Mouse (Mus musculus): ENCODE results near the gene Shisa5. TPM values are rescaled to one million over a fixed set of nuclear protein-coding genes. Genes with fewer than 3 reads are reported as not detected.

The Shisa5 gene
- total RNA-seq (2023): 1,000 to 10,000 TPM; 2,642 to 2,894 TPM

GRCm38 (mm10) chr9:109038086-109038895 is at the start of gene Shisa5:
TSS of gene Shisa5 (plus strand) at chr9:109038565.

GRCm38 (mm10) chr9:108991428-108992084 is 46.8 kb upstream of the Shisa5 start, which contains the start of gene Pfkfb4:
TSS of gene Pfkfb4 (plus strand) at chr9:108991778.

GRCm38 (mm10) chr9:109059136-109059903 is 21.0 kb downstream of the Shisa5 start, which contains the start of gene Trex1:
TSS of gene Trex1 (minus strand) at chr9:109059734.

GRCm38 (mm10) chr9:109073661-109074573 is 35.6 kb downstream of the Shisa5 start, which contains the start of gene Atrip:
TSS of gene Atrip (minus strand) at chr9:109074124.

GRCm38 (mm10) chr9:109082124-109082800 is 43.9 kb downstream of the Shisa5 start, which contains the start of the genes Ccdc51 and Tma7:
TSS of gene Ccdc51 (plus strand) at chr9:109082493.
TSS of gene Tma7 (minus strand) at chr9:109082587.

GRCm38 (mm10) chr9:109095137-109095982 is 57.0 kb downstream of the Shisa5 start, which contains the start of gene Plxnb1:
TSS of gene Plxnb1 (plus strand) at chr9:109095389.

Other genes starting within 250 kb of the Shisa5 start
- 10 to 100 TPM; 12.6 to 12.7 TPM for gene Nckipsd, start 230.2 kb upstream of the Shisa5 start, total RNA-seq (2023)
- gene Celsr3, start 212.2 kb upstream of the Shisa5 start, total RNA-seq (2023): under 1 TPM in 1 of 2 experiments, not detected in 1; 0.06 TPM
- 10 to 100 TPM; 20.2 to 20.6 TPM for gene Slc26a6, start 185.3 kb upstream of the Shisa5 start, total RNA-seq (2023)
- gene Tmem89, start 123.9 kb upstream of the Shisa5 start, total RNA-seq (2023): 1 to 10 TPM; 1.7 to 2.2 TPM
- 100 to 1,000 TPM; 179 to 187 TPM for gene Uqcrc1, start 101.9 kb upstream of the Shisa5 start, total RNA-seq (2023)
- gene Col7a1, start 85.0 kb upstream of the Shisa5 start, total RNA-seq (2023): 1 to 10 TPM; 3.8 to 5.5 TPM
- not detected for gene Ucn2, start 52.6 kb upstream of the Shisa5 start, total RNA-seq (2023)
- 10 to 100 TPM; 14.0 to 15.2 TPM for gene Pfkfb4, start 46.8 kb upstream of the Shisa5 start, total RNA-seq (2023)
- 10 to 100 TPM; 15.0 to 18.6 TPM for gene Trex1, start 21.2 kb downstream of the Shisa5 start, total RNA-seq (2023)
- gene Atrip, start 35.6 kb downstream of the Shisa5 start, total RNA-seq (2023): 10 to 100 TPM; 37.6 to 38.0 TPM
- gene Ccdc51, start 43.9 kb downstream of the Shisa5 start, total RNA-seq (2023): 10 to 100 TPM in 1 of 2 experiments, 1 to 10 TPM in 1; 8.0 to 12.0 TPM
- 100 to 1,000 TPM; 310 to 372 TPM for gene Tma7, start 44.0 kb downstream of the Shisa5 start, total RNA-seq (2023)
- 1 to 10 TPM; 2.6 to 4.7 TPM for gene Plxnb1, start 56.8 kb downstream of the Shisa5 start, total RNA-seq (2023)
- gene Fbxw21, start 123.5 kb downstream of the Shisa5 start, total RNA-seq (2023): not detected
- gene Fbxw13, start 157.4 kb downstream of the Shisa5 start, total RNA-seq (2023): not detected
- not detected for gene Fbxw20, start 196.2 kb downstream of the Shisa5 start, total RNA-seq (2023)
- not detected for gene Fbxw14, start 249.1 kb downstream of the Shisa5 start, total RNA-seq (2023)

All from T-cell, adult 66 days (primary cell).